Mouse (Mus musculus): ENCODE measurements around the gene Abca2. TPM values are rescaled to one million over a fixed set of nuclear protein-coding genes. Genes with fewer than 3 reads are reported as not detected.

Abca2 gene
- 6.7 and 11.9 TPM in 2 replicates for polyA plus RNA-seq (2014; fragmentation: Nextera tagmentation; extraction: Ambion mirVana)

DNA sequence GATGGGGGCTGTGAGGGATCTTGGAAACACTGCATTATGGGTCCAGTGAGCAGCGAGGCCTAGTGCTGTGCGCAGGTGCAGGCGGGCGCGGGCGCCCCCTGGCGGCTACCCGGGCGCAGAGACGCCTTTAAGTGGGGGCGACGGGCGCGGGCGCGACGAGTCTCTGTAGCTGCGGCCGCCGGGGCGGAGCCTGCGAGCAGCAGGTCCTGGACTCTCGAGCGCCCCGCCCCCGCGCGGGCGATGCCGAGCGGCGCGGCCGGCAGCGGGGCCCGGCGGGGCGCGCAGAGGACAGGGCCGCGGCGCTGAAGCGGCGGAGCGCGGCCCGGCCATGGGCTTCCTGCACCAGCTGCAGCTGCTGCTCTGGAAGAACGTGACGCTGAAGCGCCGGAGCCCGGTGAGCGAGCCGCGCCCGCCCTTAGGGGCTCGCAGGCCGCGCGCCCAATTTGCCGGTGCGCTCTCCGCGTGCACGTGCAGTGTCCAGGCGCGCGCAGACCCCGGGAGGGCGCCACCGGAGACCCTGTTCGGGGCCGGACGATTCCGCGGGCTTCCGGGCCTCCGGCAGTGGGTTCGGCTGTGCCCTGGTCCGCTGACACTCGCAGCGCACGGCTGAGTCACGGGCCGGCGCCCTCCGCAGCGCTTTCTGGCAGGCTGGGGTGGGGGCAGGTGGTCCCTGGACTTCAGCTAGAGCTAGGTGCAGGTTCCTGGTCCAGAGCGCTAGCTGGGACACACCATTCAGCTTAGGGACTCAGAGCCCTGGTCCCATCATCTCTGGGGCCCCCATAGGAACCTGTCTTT lies at the start of gene Abca2:
Abca2 (plus strand) TSS at position 262 of the 795 bp plus-strand sequence.
- ATAC-seq = peak; percentile 95

DNA sequence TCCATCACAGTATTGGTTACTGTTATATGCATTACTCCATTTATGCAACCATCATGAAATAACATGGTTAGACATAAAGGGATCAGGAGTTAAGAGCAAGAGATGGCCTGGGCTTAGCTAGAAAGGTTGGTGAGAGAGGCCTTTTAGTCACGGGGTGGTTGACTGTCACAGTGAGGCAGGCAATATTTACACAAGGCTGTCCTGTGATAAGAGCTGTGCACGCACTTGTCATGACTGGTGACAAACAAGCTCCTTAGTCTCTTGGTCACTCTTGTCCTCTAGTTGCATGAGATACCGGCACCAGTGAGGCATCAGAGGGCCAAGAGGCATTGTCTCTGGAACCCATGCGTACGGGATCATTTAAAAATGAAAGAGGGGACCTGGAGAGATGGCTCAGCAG lies 44.0 kb upstream of the Abca2 start:
- Histone ChIP-seq H3K9ac (ENCODE audit: low read length) (no peak overlapping the region), H3K27me3 (replicated peaks; ENCODE audit: control insufficient read depth, insufficient read depth, low read length) (no peaks in the 10 kb centered on the region), H3K4me3 (ENCODE audit: low read depth, low read length) (no peak overlapping the region), H3K36me3 (ENCODE audit: control insufficient read depth, insufficient read depth, low read length) (no peaks in the 10 kb centered on the region), H3K9me3 (replicated peaks; ENCODE audit: control insufficient read depth, low read length) (no peaks in the 10 kb centered on the region), H3K4me2 (ENCODE audit: low read length) (no peak overlapping the region), H3K27ac (ENCODE audit: low read depth, low read length) (no peak overlapping the region), H3K4me1 (ENCODE audit: control insufficient read depth, insufficient read depth, low read length) (no peaks in the 10 kb centered on the region)
- ATAC-seq (no peak), DNase-seq (ENCODE audit: low spot score) (no peak)
- WGBS = 88% methylated on average over 5 of the region's 5 CpGs

More for the DNA sequence above, at the start of gene Abca2:
- H3K27ac ChIP-seq (ENCODE audit: low read depth, low read length) = peak within 1 kb of the TSS; percentile 75
- peak within 1 kb of the TSS; percentile 90 for H3K9ac ChIP-seq (ENCODE audit: low read length)
- H3K4me1 ChIP-seq (ENCODE audit: control insufficient read depth, insufficient read depth, low read length) = peaks cover 16% of the 10 kb centered on the region
- DNase-seq (ENCODE audit: low spot score) = peak; percentile 97
- peak within 1 kb of the TSS; percentile 82 for H3K4me3 ChIP-seq (ENCODE audit: low read depth, low read length)
- H3K4me2 ChIP-seq (ENCODE audit: low read length) = peak within 1 kb of the TSS; percentile 78
- WGBS = under 1% methylated on average over 87 of the region's 89 CpGs
- H3K36me3 ChIP-seq (ENCODE audit: control insufficient read depth, insufficient read depth, low read length) = peaks cover 8% of the 10 kb centered on the region; the same call in 1 of the 2 replicates
- no peaks in the 10 kb centered on the region for H3K9me3 ChIP-seq (replicated peaks; ENCODE audit: control insufficient read depth, low read length)
- H3K27me3 ChIP-seq (replicated peaks; ENCODE audit: control insufficient read depth, insufficient read depth, low read length) = no peaks in the 10 kb centered on the region

DNA sequence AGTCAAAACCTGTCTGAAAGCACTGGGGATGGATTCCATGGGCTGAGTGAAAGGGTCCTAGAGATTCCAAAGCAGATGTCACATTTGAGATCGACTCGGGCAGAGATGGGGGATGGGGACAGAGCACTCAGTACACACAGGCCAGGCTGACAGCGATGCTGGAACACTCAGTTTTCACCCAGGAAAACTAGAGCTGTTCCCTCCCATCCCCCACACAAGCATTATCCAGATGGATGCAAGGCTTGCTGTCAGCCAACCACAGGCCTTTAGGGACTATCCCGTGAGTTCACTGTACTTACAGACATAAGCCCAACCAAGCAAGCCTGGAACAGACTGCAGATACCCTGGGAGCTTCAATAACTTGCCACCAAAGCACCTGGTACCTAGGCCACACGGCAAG lies 37.2 kb upstream of the Abca2 start:
- H3K9me3 ChIP-seq (replicated peaks; ENCODE audit: control insufficient read depth, low read length) = no peaks in the 10 kb centered on the region
- H3K27ac ChIP-seq (ENCODE audit: low read depth, low read length) = no peak overlapping the region
- H3K9ac ChIP-seq (ENCODE audit: low read length) = no peak overlapping the region
- 80% methylated on average over 5 of the region's 5 CpGs for WGBS
- peaks cover 8% of the 10 kb centered on the region for H3K4me1 ChIP-seq (ENCODE audit: control insufficient read depth, insufficient read depth, low read length)
- ATAC-seq (no peak), DNase-seq (ENCODE audit: low spot score) (no peak)
- H3K4me3 ChIP-seq (ENCODE audit: low read depth, low read length) = no peak overlapping the region
- H3K27me3 ChIP-seq (replicated peaks; ENCODE audit: control insufficient read depth, insufficient read depth, low read length) = peaks cover 15% of the 10 kb centered on the region
- no peaks in the 10 kb centered on the region for H3K36me3 ChIP-seq (ENCODE audit: control insufficient read depth, insufficient read depth, low read length)
- no peak overlapping the region for H3K4me2 ChIP-seq (ENCODE audit: low read length)

DNA sequence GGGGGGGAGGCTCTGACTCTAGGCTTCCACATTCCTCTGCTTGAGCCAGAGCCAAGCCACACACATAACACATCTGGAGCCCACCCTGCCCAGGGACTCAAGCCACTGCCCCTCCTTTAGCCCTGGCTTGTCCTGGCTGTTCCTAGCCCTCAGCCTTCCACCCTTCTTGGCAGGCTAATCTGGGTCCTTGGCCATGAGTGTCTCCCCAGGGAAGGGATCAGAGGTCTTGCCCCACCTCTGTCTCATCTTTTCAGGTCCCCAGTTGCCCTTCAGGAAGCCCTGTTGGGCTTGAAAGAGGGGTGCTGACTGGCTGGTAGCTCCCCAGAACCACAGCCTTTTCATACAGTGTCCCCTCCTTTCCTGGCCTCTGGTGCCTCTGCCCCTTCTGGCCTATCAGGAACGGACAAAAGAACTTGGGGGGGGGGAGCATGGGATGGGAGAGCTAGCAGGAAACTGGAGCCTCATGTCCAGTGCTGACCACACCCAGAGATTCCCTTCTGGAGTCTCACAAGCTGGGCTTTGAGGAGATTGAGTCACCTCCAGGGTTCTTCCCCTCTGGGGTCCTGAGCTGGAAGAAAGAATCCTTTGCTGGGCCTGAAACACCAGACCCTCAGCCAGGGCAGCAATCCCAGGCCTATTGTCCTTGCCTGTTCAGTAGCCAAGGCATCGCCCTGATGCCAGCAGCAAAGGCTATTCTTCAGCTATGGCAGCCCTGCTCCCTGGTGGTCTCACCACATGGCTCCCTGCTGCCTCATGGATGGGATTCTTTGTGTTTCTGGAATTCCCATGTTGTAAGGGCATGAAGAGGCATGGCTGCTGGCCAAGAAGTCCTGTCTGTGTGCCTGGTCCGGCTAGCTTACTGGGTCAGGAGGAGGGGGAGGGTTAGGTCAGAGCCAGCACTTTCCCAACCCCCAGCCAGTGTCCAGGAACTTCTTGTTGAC lies 34.0 kb upstream of the Abca2 start:
- Histone ChIP-seq H3K9me3 (replicated peaks; ENCODE audit: control insufficient read depth, low read length) (no peaks in the 10 kb centered on the region), H3K9ac (ENCODE audit: low read length) (no peak overlapping the region), H3K4me3 (ENCODE audit: low read depth, low read length) (no peak overlapping the region), H3K4me1 (ENCODE audit: control insufficient read depth, insufficient read depth, low read length) (peaks cover 8% of the 10 kb centered on the region), H3K27me3 (replicated peaks; ENCODE audit: control insufficient read depth, insufficient read depth, low read length) (peaks cover 40% of the 10 kb centered on the region), H3K27ac (ENCODE audit: low read depth, low read length) (no peak overlapping the region), H3K4me2 (ENCODE audit: low read length) (no peak overlapping the region), H3K36me3 (ENCODE audit: control insufficient read depth, insufficient read depth, low read length) (no peaks in the 10 kb centered on the region)
- ATAC-seq = peak; percentile 47; the same call in 1 of the 2 replicates
- DNase-seq (ENCODE audit: low spot score) = peak; percentile 71
- 15% methylated on average over 3 of the region's 3 CpGs for whole genome bisulfite sequencing

DNA sequence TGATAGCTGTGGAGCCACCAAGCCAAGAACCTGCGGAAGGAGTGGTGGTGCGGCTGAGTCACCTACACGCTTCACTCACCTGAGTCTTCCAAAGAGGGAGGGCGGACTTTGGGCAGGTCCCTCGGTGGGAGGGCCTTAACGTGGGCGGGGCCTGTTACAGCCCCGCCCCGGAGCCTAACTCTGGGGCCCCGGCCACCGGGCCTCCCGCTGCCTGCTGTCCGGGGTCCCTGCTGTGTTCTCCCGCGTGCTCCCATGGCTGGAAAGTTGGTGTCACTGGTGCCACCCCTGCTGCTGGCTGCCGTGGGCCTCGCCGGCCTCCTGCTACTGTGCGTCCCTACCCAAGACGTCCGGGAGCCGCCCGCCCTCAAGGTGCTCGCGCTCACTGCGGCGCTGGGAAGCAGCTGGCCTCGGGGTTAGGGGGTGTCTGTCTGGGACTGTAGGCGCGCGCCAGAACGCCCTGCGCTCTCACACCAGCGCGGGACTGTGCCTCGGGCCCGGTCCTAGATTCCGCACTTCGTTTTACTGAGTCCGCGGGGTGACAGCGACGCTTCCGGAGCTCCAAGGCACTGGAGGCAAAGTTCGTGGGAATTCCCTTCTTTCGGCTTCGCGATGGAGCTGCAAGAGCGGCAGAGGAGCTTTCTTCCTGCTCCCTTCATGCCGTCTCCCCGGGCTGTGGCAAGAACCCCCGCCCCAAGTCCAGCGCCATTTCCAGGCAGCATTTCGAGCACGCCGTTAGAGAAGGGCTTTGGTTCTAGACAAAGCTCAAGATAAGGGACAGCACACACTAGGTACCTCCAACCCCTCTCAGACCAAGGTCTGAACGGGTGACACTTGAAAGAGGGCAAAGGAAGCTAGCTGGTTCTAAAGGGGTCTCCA lies 32.5 kb upstream of the Abca2 start, which contains the start of gene Entpd2:
Entpd2 (plus strand) TSS at position 154 of the 876 bp plus-strand sequence.
- 2% methylated on average over 57 of the region's 57 CpGs for WGBS
- Histone ChIP-seq H3K4me1 (ENCODE audit: control insufficient read depth, insufficient read depth, low read length) (peaks cover 8% of the 10 kb centered on the region), H3K27ac (ENCODE audit: low read depth, low read length) (no peak within 1 kb of the TSS), H3K9ac (ENCODE audit: low read length) (peak within 1 kb of the TSS; percentile 52), H3K4me2 (ENCODE audit: low read length) (peak within 1 kb of the TSS; percentile 56), H3K4me3 (ENCODE audit: low read depth, low read length) (peak within 1 kb of the TSS; percentile 27), H3K27me3 (replicated peaks; ENCODE audit: control insufficient read depth, insufficient read depth, low read length) (peaks cover 51% of the 10 kb centered on the region), H3K36me3 (ENCODE audit: control insufficient read depth, insufficient read depth, low read length) (no peaks in the 10 kb centered on the region), H3K9me3 (replicated peaks; ENCODE audit: control insufficient read depth, low read length) (no peaks in the 10 kb centered on the region)
- ATAC-seq = peak; percentile 30; the same call in 1 of the 2 replicates
- DNase-seq (ENCODE audit: low spot score) = peak; percentile 48

DNA sequence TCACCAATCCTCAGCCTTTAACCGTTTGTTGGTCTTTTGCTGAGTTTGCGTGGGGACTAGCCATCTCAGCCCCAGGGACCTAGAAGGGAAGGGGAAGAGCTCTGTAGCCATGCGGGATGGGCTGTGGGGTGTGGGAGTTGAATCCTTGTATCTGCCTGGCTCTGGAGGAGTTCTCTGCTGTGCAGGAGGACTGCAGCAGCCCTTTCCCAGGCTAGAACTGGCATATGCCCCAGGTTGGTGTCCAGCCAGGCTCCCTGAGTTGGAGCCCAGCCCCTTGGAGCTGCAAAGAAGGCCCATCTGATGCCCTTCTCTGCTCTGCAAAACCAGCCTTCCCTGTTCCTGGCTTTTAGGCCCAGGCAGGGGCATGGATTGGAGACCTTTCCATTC lies 31.9 kb upstream of the Abca2 start:
- no peak overlapping the region for H3K4me3 ChIP-seq (ENCODE audit: low read depth, low read length)
- no peak overlapping the region for H3K27ac ChIP-seq (ENCODE audit: low read depth, low read length)
- no peak for ATAC-seq
- no peak overlapping the region for H3K9ac ChIP-seq (ENCODE audit: low read length)
- WGBS = 32% methylated on average over 3 of the region's 3 CpGs
- peaks cover 51% of the 10 kb centered on the region for H3K27me3 ChIP-seq (replicated peaks; ENCODE audit: control insufficient read depth, insufficient read depth, low read length)
- H3K4me1 ChIP-seq (ENCODE audit: control insufficient read depth, insufficient read depth, low read length) = peaks cover 8% of the 10 kb centered on the region
- no peak for DNase-seq (ENCODE audit: low spot score)
- H3K9me3 ChIP-seq (replicated peaks; ENCODE audit: control insufficient read depth, low read length) = no peaks in the 10 kb centered on the region
- H3K36me3 ChIP-seq (ENCODE audit: control insufficient read depth, insufficient read depth, low read length) = no peaks in the 10 kb centered on the region
- H3K4me2 ChIP-seq (ENCODE audit: low read length) = peak overlapping the region; percentile 56; the same call in 1 of the 2 replicates

DNA sequence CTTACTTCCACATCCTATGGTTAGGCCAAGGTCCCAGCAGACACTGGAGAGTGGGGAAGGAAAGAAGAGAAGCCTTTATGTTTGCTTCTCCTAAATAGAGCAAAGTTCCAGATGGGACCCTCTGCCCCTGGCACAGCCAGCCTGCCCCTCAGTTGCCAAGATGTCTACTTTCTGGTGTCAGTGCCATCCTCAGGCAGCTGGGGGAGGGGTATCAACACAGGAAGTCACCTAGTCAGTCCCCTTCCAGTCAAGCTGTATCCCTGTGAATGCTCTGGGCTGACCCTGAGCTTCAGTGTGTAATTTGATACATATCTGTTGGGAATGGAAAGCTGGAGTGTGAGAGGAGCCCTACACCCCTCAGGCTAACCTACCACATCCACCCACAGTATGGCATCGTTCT lies 31.5 kb upstream of the Abca2 start:
- Histone ChIP-seq H3K36me3 (ENCODE audit: control insufficient read depth, insufficient read depth, low read length) (no peaks in the 10 kb centered on the region), H3K27ac (ENCODE audit: low read depth, low read length) (no peak overlapping the region), H3K4me1 (ENCODE audit: control insufficient read depth, insufficient read depth, low read length) (peaks cover 8% of the 10 kb centered on the region), H3K27me3 (replicated peaks; ENCODE audit: control insufficient read depth, insufficient read depth, low read length) (peaks cover 51% of the 10 kb centered on the region), H3K4me3 (ENCODE audit: low read depth, low read length) (no peak overlapping the region), H3K4me2 (ENCODE audit: low read length) (no peak overlapping the region), H3K9me3 (replicated peaks; ENCODE audit: control insufficient read depth, low read length) (no peaks in the 10 kb centered on the region), H3K9ac (ENCODE audit: low read length) (no peak overlapping the region)
- DNase-seq (ENCODE audit: low spot score) (no peak), ATAC-seq (no peak)
- 65% methylated on average over 1 of the region's 1 CpGs for WGBS

DNA sequence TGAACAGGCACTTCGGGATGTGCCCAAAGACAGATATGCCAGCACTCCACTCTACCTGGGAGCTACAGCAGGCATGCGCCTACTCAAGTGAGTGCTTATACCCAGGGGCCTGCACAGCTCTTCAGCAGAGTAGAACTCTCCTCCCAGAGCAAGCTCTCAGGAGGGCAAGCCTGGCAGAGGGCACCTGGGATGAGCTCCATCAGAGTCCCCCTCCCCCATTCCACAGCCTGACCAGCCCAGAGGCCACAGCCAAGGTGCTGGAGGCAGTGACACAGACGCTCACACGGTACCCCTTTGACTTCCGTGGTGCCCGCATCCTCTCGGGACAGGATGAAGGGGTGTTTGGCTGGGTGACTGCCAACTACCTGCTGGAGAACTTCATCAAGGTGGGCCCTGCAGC lies 30.4 kb upstream of the Abca2 start:
- DNase-seq (ENCODE audit: low spot score) (no peak), ATAC-seq (no peak)
- H3K27ac ChIP-seq (ENCODE audit: low read depth, low read length) = no peak overlapping the region
- no peak overlapping the region for H3K9ac ChIP-seq (ENCODE audit: low read length)
- WGBS = 95% methylated on average over 7 of the region's 7 CpGs
- peaks cover 51% of the 10 kb centered on the region for H3K27me3 ChIP-seq (replicated peaks; ENCODE audit: control insufficient read depth, insufficient read depth, low read length)
- H3K4me1 ChIP-seq (ENCODE audit: control insufficient read depth, insufficient read depth, low read length) = peaks cover 8% of the 10 kb centered on the region
- no peaks in the 10 kb centered on the region for H3K9me3 ChIP-seq (replicated peaks; ENCODE audit: control insufficient read depth, low read length)
- no peak overlapping the region for H3K4me3 ChIP-seq (ENCODE audit: low read depth, low read length)
- no peak overlapping the region for H3K4me2 ChIP-seq (ENCODE audit: low read length)
- H3K36me3 ChIP-seq (ENCODE audit: control insufficient read depth, insufficient read depth, low read length) = no peaks in the 10 kb centered on the region

Data from forebrain, embryonic 14.5 days (tissue).